Mouse (Mus musculus) limb, embryonic 14.5 days (tissue): ENCODE measurements at regions not wholly inside any gene's neighbourhood (a gene's known extent, or its start where the extent isn't known, plus 50 kb on each side); places are given as distances from the start of the nearest gene placed in this dataset.

ENCODE experiments used
- ATAC-seq: fragments of 200-750 bp; cut with Nextera tagmentation; 2 replicates; pipeline ENCODE4 v1.8.0; 2017; ENCODE audit warnings: low read depth, moderate number of reproducible peaks, moderate TSS enrichment; ENCODE audit not compliant: low FRiP score
- DNase-seq: peaks from one replicate; pipeline ENCODE4 v3.0.0-alpha.2; 2015; ENCODE audit warnings: low spot score
- H3K27ac ChIP-seq: fragments of 300-500 bp; sonication (generic); replicated peaks from 2 replicates; pipeline ENCODE4 v1.5.1; 2014; ENCODE audit warnings: low read depth, mild to moderate bottlenecking, low read length, moderate library complexity, mixed read lengths
- H3K27me3 ChIP-seq: fragments of 300-500 bp; sonication (generic); 2 replicates; pipeline ENCODE4 v1.6.1; 2014; ENCODE audit warnings: low read length, mixed read lengths; ENCODE audit not compliant: control insufficient read depth, insufficient read depth
- H3K36me3 ChIP-seq: fragments of 300-500 bp; sonication (generic); 2 replicates; pipeline ENCODE4 v1.6.1; 2014; ENCODE audit warnings: mild to moderate bottlenecking, low read length, moderate library complexity, mixed read lengths; ENCODE audit not compliant: control insufficient read depth, insufficient read depth
- H3K4me1 ChIP-seq: fragments of 300-500 bp; sonication (generic); 2 replicates; pipeline ENCODE4 v1.6.1; 2014; ENCODE audit warnings: antibody characterized with exemption, low read length, mixed read lengths; ENCODE audit not compliant: control insufficient read depth, insufficient read depth
- H3K4me2 ChIP-seq: fragments of 300-500 bp; sonication (generic); replicated peaks from 2 replicates; pipeline ENCODE4 v1.6.1; 2014; ENCODE audit warnings: low read depth, mild to moderate bottlenecking, low read length, moderate library complexity; ENCODE audit not compliant: severe bottlenecking
- H3K4me3 ChIP-seq: fragments of 300-500 bp; sonication (generic); replicated peaks from 2 replicates; pipeline ENCODE4 v1.5.1; 2014; ENCODE audit warnings: low read length
- H3K9ac ChIP-seq: fragments of 300-500 bp; sonication (generic); 2 replicates; pipeline ENCODE4 v1.6.1; 2014; ENCODE audit warnings: mild to moderate bottlenecking, low read depth, low read length, moderate library complexity; ENCODE audit not compliant: severe bottlenecking
- H3K9me3 ChIP-seq: fragments of 300-500 bp; sonication (generic); 2 replicates; pipeline ENCODE4 v1.6.1; 2016; ENCODE audit warnings: low read length; ENCODE audit not compliant: control insufficient read depth
- POLR2A ChIP-seq: fragments of 200-500 bp; IDR thresholded peaks from 2 replicates; pipeline ENCODE4 v1.8.0; 2012; ENCODE audit warnings: inconsistent platforms, mild to moderate bottlenecking, moderate library complexity, borderline replicate concordance; ENCODE audit not compliant: insufficient read depth, insufficient read length; ENCODE audit errors: extremely low read depth
- WGBS: fragments of 180-500 bp; shearing (Covaris S2); extraction: QIAGEN DNeasy Blood & Tissue Kit; methylation state at CpG from one replicate; pipeline ENCODE4 v1.1.7; 2014; 5-methylcytosine and 5-hydroxymethylcytosine counted together

GRCm38 (mm10) chr1:193477298-193477697, 107.2 kb upstream of the Camk1g start:
- WGBS = 35% methylated on average over 1 of the region's 1 CpGs
- no peak overlapping the region for H3K4me2 ChIP-seq
- no peak for ATAC-seq
- H3K4me3 ChIP-seq = no peak overlapping the region
- H3K9me3 ChIP-seq = no peaks in the 10 kb centered on the region
- H3K9ac ChIP-seq = no peak overlapping the region
- 0 out of 2 replicates have a peak, but pooled peaks cover 3% of the 10 kb centered on the region for H3K4me1 ChIP-seq
- H3K27ac ChIP-seq = no peak overlapping the region
- DNase-seq = no peak
- H3K27me3 ChIP-seq = no peaks in the 10 kb centered on the region
- no peak for TF ChIP-seq POLR2A
- no peaks in the 10 kb centered on the region for H3K36me3 ChIP-seq

DNA sequence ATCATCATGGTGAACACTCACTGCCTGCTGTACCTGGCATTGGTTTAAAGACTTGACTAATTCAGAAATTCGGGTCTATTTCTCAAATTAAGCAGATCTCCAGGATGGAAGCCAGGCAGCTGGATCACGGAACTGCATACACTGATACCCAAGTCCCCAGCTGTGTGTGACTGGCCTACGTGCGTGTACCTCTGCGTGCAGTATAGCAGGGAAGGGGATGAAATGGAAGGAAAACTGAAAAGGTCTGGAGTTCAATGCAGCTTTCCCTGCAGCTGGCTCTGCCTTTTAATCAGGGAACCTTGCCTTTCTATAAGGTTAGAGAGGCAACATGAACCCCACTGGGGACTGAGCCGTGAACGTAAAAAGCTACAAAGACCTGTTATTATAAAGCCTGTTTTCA, 106.7 kb upstream of the Camk1g start:
- DNase-seq (peak; percentile 16), ATAC-seq (no peak)
- no peaks in the 10 kb centered on the region for H3K27me3 ChIP-seq
- H3K4me3 ChIP-seq = no peak overlapping the region
- H3K9me3 ChIP-seq = no peaks in the 10 kb centered on the region
- 54% methylated on average over 7 of the region's 7 CpGs for WGBS
- H3K4me2 ChIP-seq = no peak overlapping the region
- no peak overlapping the region for H3K27ac ChIP-seq
- TF ChIP-seq POLR2A = no peak
- H3K4me1 ChIP-seq = 0 out of 2 replicates have a peak, but pooled peaks cover 3% of the 10 kb centered on the region
- no peaks in the 10 kb centered on the region for H3K36me3 ChIP-seq
- H3K9ac ChIP-seq = no peak overlapping the region

DNA sequence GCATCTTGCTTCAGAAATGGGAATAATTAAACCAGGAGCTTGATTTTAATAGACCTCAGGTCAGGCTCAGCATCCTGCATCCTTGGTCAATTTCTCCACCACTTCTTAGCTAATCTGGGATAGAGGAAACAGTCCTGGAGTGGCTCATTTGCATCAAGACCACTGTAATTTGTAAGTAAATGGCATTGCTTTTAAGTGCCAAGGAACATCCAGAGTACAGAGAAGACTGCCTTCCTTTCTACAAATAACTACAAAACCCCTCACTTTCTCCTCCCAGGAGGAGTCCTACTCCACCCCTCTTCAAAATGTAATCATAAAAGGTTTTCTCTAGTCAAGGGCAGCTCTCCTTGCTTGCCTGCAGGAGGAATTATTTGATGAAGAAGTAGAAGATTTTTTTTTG, 96.2 kb upstream of the Camk1g start:
- TF ChIP-seq POLR2A = no peak

DNA sequence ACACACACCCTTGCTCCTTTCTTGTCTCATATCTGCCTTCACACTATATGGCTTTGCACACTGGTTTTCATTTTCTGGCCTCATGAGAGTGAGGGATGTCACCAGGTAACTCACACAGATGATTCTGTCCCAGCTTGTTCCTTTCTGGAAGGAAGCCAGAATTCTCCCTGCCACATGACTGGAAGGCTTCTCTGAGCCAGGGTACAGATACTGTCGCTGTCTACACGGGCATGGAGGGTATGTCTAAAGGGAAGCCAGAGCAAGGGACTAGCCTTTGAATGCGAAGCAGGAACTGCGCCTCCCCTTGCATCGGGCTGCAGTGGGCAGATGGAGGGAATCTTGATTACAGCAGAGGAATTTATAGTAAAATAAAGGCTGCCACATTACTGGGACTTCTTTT, 89.6 kb upstream of the Camk1g start:
- ATAC-seq = no peak
- no peak overlapping the region for H3K4me3 ChIP-seq
- H3K4me2 ChIP-seq = no peak overlapping the region
- no peaks in the 10 kb centered on the region for H3K36me3 ChIP-seq
- no peaks in the 10 kb centered on the region for H3K9me3 ChIP-seq
- no peak overlapping the region for H3K9ac ChIP-seq
- H3K4me1 ChIP-seq = no peaks in the 10 kb centered on the region
- WGBS = 64% methylated on average over 5 of the region's 5 CpGs
- H3K27me3 ChIP-seq = no peaks in the 10 kb centered on the region
- H3K27ac ChIP-seq = no peak overlapping the region
- DNase-seq = no peak
- no peak for TF ChIP-seq POLR2A

More for the DNA sequence above, 96.2 kb upstream of the Camk1g start:
- ATAC-seq = no peak
- H3K9ac ChIP-seq = no peak overlapping the region
- H3K27ac ChIP-seq = no peak overlapping the region
- H3K9me3 ChIP-seq = no peaks in the 10 kb centered on the region
- no peaks in the 10 kb centered on the region for H3K36me3 ChIP-seq
- H3K4me2 ChIP-seq = no peak overlapping the region
- no peak for DNase-seq
- no peak overlapping the region for H3K4me3 ChIP-seq
- H3K27me3 ChIP-seq = no peaks in the 10 kb centered on the region
- H3K4me1 ChIP-seq = no peaks in the 10 kb centered on the region

DNA sequence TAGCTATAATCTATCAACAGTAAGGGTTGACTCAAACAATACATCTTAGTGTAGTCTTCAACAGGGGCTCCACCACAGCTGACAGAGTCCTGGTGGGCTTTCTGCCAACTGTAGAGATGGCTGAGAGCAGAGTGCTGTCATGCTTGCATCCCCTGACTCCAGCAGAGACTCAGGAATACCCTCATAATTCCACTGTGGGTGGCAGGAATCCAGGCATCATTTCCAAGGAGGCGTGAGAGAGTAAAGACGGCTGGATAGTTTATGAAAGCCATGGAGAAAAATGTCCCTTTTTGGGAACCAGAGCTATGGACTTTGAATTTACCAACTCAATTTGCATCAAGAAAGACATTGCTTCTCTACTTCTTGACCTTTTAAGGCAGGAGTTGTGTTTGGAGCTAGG, 87.8 kb upstream of the Camk1g start:
- ATAC-seq (no peak), DNase-seq (no peak)
- no peak overlapping the region for H3K27ac ChIP-seq
- no peaks in the 10 kb centered on the region for H3K27me3 ChIP-seq
- no peak for TF ChIP-seq POLR2A
- no peak overlapping the region for H3K4me2 ChIP-seq
- H3K4me3 ChIP-seq = no peak overlapping the region
- H3K9ac ChIP-seq = no peak overlapping the region
- no peaks in the 10 kb centered on the region for H3K4me1 ChIP-seq
- H3K36me3 ChIP-seq = no peaks in the 10 kb centered on the region
- H3K9me3 ChIP-seq = no peaks in the 10 kb centered on the region
- 79% methylated on average over 2 of the region's 2 CpGs for WGBS

DNA sequence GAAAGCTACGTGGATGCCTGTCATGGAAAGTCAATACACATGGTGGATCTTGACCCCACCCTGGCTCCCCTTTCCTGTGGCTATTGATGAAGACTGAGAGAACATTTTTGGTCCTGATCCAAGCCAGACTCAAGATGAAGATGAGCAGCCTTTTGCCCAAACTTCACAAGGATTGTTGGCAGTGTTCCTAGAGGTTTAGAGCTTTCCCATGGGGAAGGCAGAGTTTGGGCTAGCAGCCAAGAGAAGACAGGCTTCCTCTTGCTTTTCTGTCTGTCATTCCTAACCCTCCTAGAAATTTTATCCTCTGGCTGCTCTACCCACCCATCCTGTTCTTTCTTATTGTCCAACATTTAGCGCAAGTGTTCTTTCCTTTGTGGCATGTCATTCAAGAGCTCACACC, 83.6 kb upstream of the Camk1g start:
- H3K27ac ChIP-seq = no peak overlapping the region
- H3K9me3 ChIP-seq = no peaks in the 10 kb centered on the region
- 66% methylated on average over 2 of the region's 2 CpGs for WGBS
- no peak overlapping the region for H3K9ac ChIP-seq
- H3K4me3 ChIP-seq = no peak overlapping the region
- ATAC-seq (no peak), DNase-seq (peak; percentile 52)
- H3K4me2 ChIP-seq = no peak overlapping the region
- no peaks in the 10 kb centered on the region for H3K27me3 ChIP-seq
- no peak for TF ChIP-seq POLR2A
- no peaks in the 10 kb centered on the region for H3K36me3 ChIP-seq
- peaks cover 7% of the 10 kb centered on the region for H3K4me1 ChIP-seq
